8 mouse cellular contexts compared by ENCODE assay signal in the genomic region with DNA sequence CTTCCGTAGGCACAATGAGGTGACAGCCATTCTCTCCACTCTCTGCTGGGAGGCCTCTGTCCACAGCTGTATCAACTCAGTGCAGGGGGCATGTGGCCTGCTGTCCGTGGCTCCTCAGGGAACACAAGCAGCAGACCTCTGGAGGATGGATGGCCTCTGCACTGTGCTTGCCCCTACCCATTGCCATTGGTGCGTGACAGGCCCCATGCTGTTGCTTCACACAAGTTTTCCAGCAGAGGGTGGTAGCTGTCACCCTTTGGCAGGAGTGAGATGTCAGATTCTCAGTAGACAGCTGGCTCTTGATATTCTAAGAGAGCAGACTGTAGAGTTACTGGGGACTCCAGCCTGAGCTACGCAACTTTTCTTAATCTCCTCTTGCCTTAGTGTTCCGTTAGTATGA.
DNase-seq lines count a peak whose midpoint lies in the region; ATAC-seq and TF ChIP-seq lines count a peak whose summit lies in the region.

No protein-coding gene starts in this region.

- no peak for TF ChIP-seq POLR2A in limb, embryonic 14.5 days (IDR thresholded peaks at IDR 0.05; ENCODE audit: borderline replicate concordance, extremely low read depth, insufficient read depth, insufficient read length)

- ATAC-seq in forebrain, embryonic 14.5 days: peak; percentile 59; the same call in 1 of the 2 replicates
- no peak for ATAC-seq in forebrain, embryonic 11.5 days (replicated peaks; ENCODE audit: low FRiP score)
- no peak for ATAC-seq in limb, embryonic 14.5 days (ENCODE audit: low FRiP score, low read depth)
- no peak for ATAC-seq in neural tube, embryonic 11.5 days (ENCODE audit: insufficient read depth, low FRiP score, low TSS enrichment)

- peak; percentile 66 for DNase-seq in forebrain, embryonic 14.5 days (ENCODE audit: low spot score)
- no peak for DNase-seq in forebrain, embryonic 11.5 days (ENCODE audit: low spot score)
- peak; percentile 16 for DNase-seq in limb, embryonic 14.5 days (ENCODE audit: low spot score)
- DNase-seq in limb, embryonic 10.5 days (ENCODE audit: low spot score): no peak
- peak; percentile 52 for DNase-seq in embryo, embryonic 10.5 days (ENCODE audit: low spot score)
- DNase-seq in neural tube, embryonic 11.5 days (ENCODE audit: low spot score): peak; percentile 43
- no peak for DNase-seq in gastrocnemius, adult 8-10 months (ENCODE audit: low spot score in 2 of 2)
- no peak for DNase-seq in cerebellum, adult 8-10 months

- 80% methylated on average over 5 of the region's 5 CpGs for WGBS in forebrain, embryonic 14.5 days
- WGBS in forebrain, embryonic 11.5 days: 80% methylated on average over 5 of the region's 5 CpGs
- WGBS in limb, embryonic 14.5 days: 69% methylated on average over 5 of the region's 5 CpGs
- 69% methylated on average over 5 of the region's 5 CpGs for WGBS in limb, embryonic 10.5 days
- WGBS in neural tube, embryonic 11.5 days: 64% methylated on average over 5 of the region's 5 CpGs

- no peaks in the 10 kb centered on the region for H3K36me3 ChIP-seq in forebrain, embryonic 14.5 days (ENCODE audit: control insufficient read depth, insufficient read depth, low read length)
- no peaks in the 10 kb centered on the region for H3K36me3 ChIP-seq in forebrain, embryonic 11.5 days (ENCODE audit: control insufficient read depth, insufficient read depth, low read length)
- no peaks in the 10 kb centered on the region for H3K36me3 ChIP-seq in limb, embryonic 14.5 days (ENCODE audit: control insufficient read depth, insufficient read depth, low read length)
- no peaks in the 10 kb centered on the region for H3K36me3 ChIP-seq in limb, embryonic 10.5 days
- no peaks in the 10 kb centered on the region for H3K36me3 ChIP-seq in neural tube, embryonic 11.5 days (ENCODE audit: control insufficient read depth, insufficient read depth, low read length)

- peaks cover 5% of the 10 kb centered on the region for H3K4me1 ChIP-seq in forebrain, embryonic 14.5 days (ENCODE audit: control insufficient read depth, insufficient read depth, low read length)
- peaks cover 2% of the 10 kb centered on the region; the same call in 1 of the 2 replicates for H3K4me1 ChIP-seq in forebrain, embryonic 11.5 days (replicated peaks; ENCODE audit: control insufficient read depth, insufficient read depth, low read length)
- H3K4me1 ChIP-seq in limb, embryonic 14.5 days (ENCODE audit: control insufficient read depth, insufficient read depth, low read length): no peaks in the 10 kb centered on the region
- 0 out of 2 replicates have a peak, but pooled peaks cover 3% of the 10 kb centered on the region for H3K4me1 ChIP-seq in limb, embryonic 10.5 days
- H3K4me1 ChIP-seq in neural tube, embryonic 11.5 days (ENCODE audit: control insufficient read depth, insufficient read depth, low read length): no peaks in the 10 kb centered on the region

- H3K27me3 ChIP-seq in forebrain, embryonic 14.5 days (replicated peaks; ENCODE audit: control insufficient read depth, insufficient read depth, low read length): no peaks in the 10 kb centered on the region; the same call in 1 of the 2 replicates
- H3K27me3 ChIP-seq in forebrain, embryonic 11.5 days (ENCODE audit: control insufficient read depth, insufficient read depth, low read length): peaks cover 21% of the 10 kb centered on the region
- H3K27me3 ChIP-seq in limb, embryonic 14.5 days (ENCODE audit: control insufficient read depth, insufficient read depth, low read length): no peaks in the 10 kb centered on the region
- no peaks in the 10 kb centered on the region for H3K27me3 ChIP-seq in limb, embryonic 10.5 days (ENCODE audit: low read depth, poor library complexity, severe bottlenecking)
- no peaks in the 10 kb centered on the region for H3K27me3 ChIP-seq in neural tube, embryonic 11.5 days (ENCODE audit: control insufficient read depth, insufficient read depth, low read length)

- no peak overlapping the region for H3K9ac ChIP-seq in forebrain, embryonic 14.5 days (ENCODE audit: low read length)
- no peak overlapping the region for H3K9ac ChIP-seq in forebrain, embryonic 11.5 days (ENCODE audit: low read length)
- no peak overlapping the region for H3K9ac ChIP-seq in limb, embryonic 14.5 days (ENCODE audit: low read depth, low read length, severe bottlenecking)
- no peak overlapping the region for H3K9ac ChIP-seq in neural tube, embryonic 11.5 days (ENCODE audit: low read length)

- H3K27ac ChIP-seq in forebrain, embryonic 14.5 days (ENCODE audit: low read depth, low read length): no peak overlapping the region
- no peak overlapping the region for H3K27ac ChIP-seq in forebrain, embryonic 11.5 days (ENCODE audit: low read depth, low read length)
- no peak overlapping the region for H3K27ac ChIP-seq in limb, embryonic 14.5 days (replicated peaks; ENCODE audit: low read depth, low read length)
- H3K27ac ChIP-seq in limb, embryonic 10.5 days: no peak overlapping the region
- H3K27ac ChIP-seq in neural tube, embryonic 11.5 days (ENCODE audit: low read depth, low read length): no peak overlapping the region

- no peak overlapping the region for H3K4me3 ChIP-seq in forebrain, embryonic 14.5 days (ENCODE audit: low read depth, low read length)
- no peak overlapping the region for H3K4me3 ChIP-seq in forebrain, embryonic 11.5 days (ENCODE audit: low read depth, low read length)
- no peak overlapping the region for H3K4me3 ChIP-seq in limb, embryonic 14.5 days (replicated peaks; ENCODE audit: low read length)
- no peak overlapping the region for H3K4me3 ChIP-seq in limb, embryonic 10.5 days
- H3K4me3 ChIP-seq in neural tube, embryonic 11.5 days (ENCODE audit: low read depth, low read length): no peak overlapping the region

- no peak overlapping the region for H3K4me2 ChIP-seq in forebrain, embryonic 14.5 days (ENCODE audit: low read length)
- H3K4me2 ChIP-seq in forebrain, embryonic 11.5 days (ENCODE audit: low read depth, low read length, severe bottlenecking): no peak overlapping the region
- no peak overlapping the region for H3K4me2 ChIP-seq in limb, embryonic 14.5 days (replicated peaks; ENCODE audit: low read depth, low read length, severe bottlenecking)
- H3K4me2 ChIP-seq in neural tube, embryonic 11.5 days (ENCODE audit: low read depth): no peak overlapping the region

- no peaks in the 10 kb centered on the region for H3K9me3 ChIP-seq in forebrain, embryonic 14.5 days (replicated peaks; ENCODE audit: control insufficient read depth, low read length)
- no peaks in the 10 kb centered on the region for H3K9me3 ChIP-seq in forebrain, embryonic 11.5 days (ENCODE audit: control insufficient read depth, low read length)
- no peaks in the 10 kb centered on the region for H3K9me3 ChIP-seq in limb, embryonic 14.5 days (ENCODE audit: control insufficient read depth, low read length)
- no peaks in the 10 kb centered on the region for H3K9me3 ChIP-seq in limb, embryonic 10.5 days (replicated peaks)
- H3K9me3 ChIP-seq in neural tube, embryonic 11.5 days (ENCODE audit: control insufficient read depth, low read length): no peaks in the 10 kb centered on the region

Comparison
In these comparisons a context has a peak if more than half of its experiments do, and no peak if none do; other contexts are left out.
1. DNase-seq: peak in forebrain, embryonic 14.5 days (single experiment), limb, embryonic 14.5 days (single experiment), embryo, embryonic 10.5 days (single experiment) and neural tube, embryonic 11.5 days (single experiment); none in forebrain, embryonic 11.5 days (single experiment), limb, embryonic 10.5 days (single experiment), gastrocnemius, adult 8-10 months (0 of 2) and cerebellum, adult 8-10 months (single experiment).